Mouse (Mus musculus): Measurements from ENCODE around the gene Pigu.

Pigu gene

GRCm38 (mm10) chr2:155235746-155236361 is 121.4 kb downstream of the Pigu start:
- DNase-seq (ENCODE audit: low spot score): no peak
